Comparison of ENCODE assay signal across 8 mouse cellular contexts in the genomic region with DNA sequence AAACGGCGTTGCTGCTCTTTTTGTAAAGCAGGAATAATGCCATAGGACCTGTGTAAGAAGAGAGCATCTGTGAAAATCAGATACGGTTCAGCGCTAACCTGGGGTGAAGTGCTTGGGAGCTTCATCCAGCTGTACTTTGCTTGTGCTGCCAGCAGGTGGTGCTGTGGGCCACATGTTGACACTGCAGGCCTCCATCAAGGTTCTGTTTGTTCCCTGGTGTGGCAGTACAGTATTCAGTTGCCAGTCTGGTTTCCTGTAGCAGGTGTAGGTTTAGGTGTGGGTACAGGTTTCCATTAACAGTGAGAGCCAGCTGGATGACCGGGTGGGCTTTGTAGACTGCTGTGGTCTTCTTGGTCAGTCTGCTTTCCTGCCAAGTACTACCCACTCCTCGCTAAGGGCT. TPM values are rescaled to one million over a fixed set of nuclear protein-coding genes. Genes with fewer than 3 reads are reported as not detected.
DNase-seq lines count a peak whose midpoint lies in the region; ATAC-seq and TF ChIP-seq lines count a peak whose summit lies in the region.

No protein-coding gene starts in this region.

- peaks cover 16% of the 10 kb centered on the region for H3K79me2 ChIP-seq in MEL (ENCODE audit: control insufficient read depth, insufficient read depth, low read length, poor library complexity)

- no peak overlapping the region for H3K4me2 ChIP-seq in hindbrain, embryonic 13.5 days
- no peak overlapping the region for H3K4me2 ChIP-seq in lung, postnatal 0 days (replicated peaks; ENCODE audit: low read depth, low read length)

- peak; percentile 96 for TF ChIP-seq RAD21 in MEL (IDR thresholded peaks at IDR 0.05; ENCODE audit: low read depth, low read length)

- TF ChIP-seq POLR2A in MEL (IDR thresholded peaks at IDR 0.05; ENCODE audit: control insufficient read depth in 1 of 2, insufficient read depth in 1 of 2, low read depth in 1 of 2, low read length in 2 of 2, poor library complexity in 1 of 2), result no peak
- no peak for TF ChIP-seq POLR2A in cerebellum, adult 2 months (IDR thresholded peaks at IDR 0.05; ENCODE audit: borderline replicate concordance, insufficient read depth, low read length)

- H3K27ac ChIP-seq in MEL (ENCODE audit: control insufficient read depth, low read depth, low read length), result no peak overlapping the region
- no peak overlapping the region for H3K27ac ChIP-seq in cerebellum, adult 2 months (ENCODE audit: insufficient read depth, low read length)
- H3K27ac ChIP-seq in hindbrain, embryonic 13.5 days, result no peak overlapping the region
- no peak overlapping the region for H3K27ac ChIP-seq in lung, postnatal 0 days (ENCODE audit: low read length)

- H3K9me3 ChIP-seq in MEL (replicated peaks; ENCODE audit: insufficient read depth, low read length), result no peaks in the 10 kb centered on the region
- no peaks in the 10 kb centered on the region for H3K9me3 ChIP-seq in hindbrain, embryonic 13.5 days
- H3K9me3 ChIP-seq in lung, postnatal 0 days (ENCODE audit: low read length), result no peaks in the 10 kb centered on the region

- H3K27me3 ChIP-seq in MEL (ENCODE audit: control insufficient read depth in 1 of 2, insufficient read depth in 2 of 2, low read length in 2 of 2), result no peaks in the 10 kb centered on the region
- H3K27me3 ChIP-seq in cerebellum, adult 2 months (ENCODE audit: control insufficient read depth, insufficient read depth, low read length), result no peaks in the 10 kb centered on the region
- H3K27me3 ChIP-seq in hindbrain, embryonic 13.5 days, result no peaks in the 10 kb centered on the region
- H3K27me3 ChIP-seq in lung, postnatal 0 days (replicated peaks; ENCODE audit: insufficient read depth, low read length), result no peaks in the 10 kb centered on the region

- no peak for TF ChIP-seq EP300 in MEL (IDR thresholded peaks at IDR 0.05; ENCODE audit: low read depth in 1 of 2, low read length in 2 of 2)
- no peak for TF ChIP-seq EP300 in lung, postnatal 0 days (IDR thresholded peaks at IDR 0.05)

- peak; percentile 95 to 98 (median 96) for TF ChIP-seq CTCF in MEL (IDR thresholded peaks at IDR 0.05 in 2 of 3, conservative IDR thresholded peaks at IDR 0.05 in 1 of 3; ENCODE audit: control insufficient read depth in 1 of 3, insufficient read depth in 1 of 3, low read depth in 2 of 3, low read length in 3 of 3, poor library complexity in 1 of 3, severe bottlenecking in 1 of 3)
- TF ChIP-seq CTCF in cerebellum, adult 2 months (IDR thresholded peaks at IDR 0.05; ENCODE audit: borderline replicate concordance, insufficient read depth, low read depth, low read length), result peak; percentile 93
- TF ChIP-seq CTCF in lung, postnatal 0 days (IDR thresholded peaks at IDR 0.05), result peak; percentile 95

- H3K36me3 ChIP-seq in MEL (ENCODE audit: control insufficient read depth in 1 of 2, insufficient read depth in 2 of 2, low read length in 2 of 2), result peaks cover 0 to 28% of the 10 kb centered on the region in 2 experiments; a peak in 3 of 4 replicates
- peaks cover 19% of the 10 kb centered on the region for H3K36me3 ChIP-seq in hindbrain, embryonic 13.5 days
- H3K36me3 ChIP-seq in lung, postnatal 0 days (ENCODE audit: insufficient read depth, low read length), result no peaks in the 10 kb centered on the region

- peak; percentile 87 for DNase-seq in MEL (ENCODE audit: low read depth, low spot score)
- DNase-seq in cerebellum, adult 2 months, result peak; percentile 59 to 75
- DNase-seq in layer of hippocampus, adult 9-11 months, result peak; percentile 42
- DNase-seq in lung, postnatal 0 days (ENCODE audit: low spot score), result peak; percentile 73
- peak; percentile 83 for DNase-seq in retina, embryonic 14.5 days (ENCODE audit: low spot score)
- peak; percentile 68 to 73 for DNase-seq in thymus, postnatal 36 days

- no peak overlapping the region for H3K9ac ChIP-seq in MEL (ENCODE audit: control insufficient read depth, low read depth, low read length, poor library complexity, severe bottlenecking)
- H3K9ac ChIP-seq in hindbrain, embryonic 13.5 days, result no peak overlapping the region
- H3K9ac ChIP-seq in lung, postnatal 0 days (replicated peaks; ENCODE audit: low read depth), result no peak overlapping the region

- ATAC-seq in frontal cortex, adult (ENCODE audit: low TSS enrichment), result peak; percentile 87
- peak; percentile 66 for ATAC-seq in hindbrain, embryonic 13.5 days (ENCODE audit: low FRiP score)
- ATAC-seq in lung, postnatal 0 days, result peak; percentile 62

- H3K4me1 ChIP-seq in MEL (ENCODE audit: control insufficient read depth in 1 of 2, insufficient read depth in 2 of 2, low read length in 2 of 2), result peaks cover 7 to 17% of the 10 kb centered on the region in 2 experiments; a peak in 3 of 4 replicates
- no peaks in the 10 kb centered on the region for H3K4me1 ChIP-seq in cerebellum, adult 2 months (ENCODE audit: control insufficient read depth, insufficient read depth, low read length)
- 0 out of 2 replicates have a peak, but pooled peaks cover 4% of the 10 kb centered on the region for H3K4me1 ChIP-seq in hindbrain, embryonic 13.5 days (replicated peaks)
- H3K4me1 ChIP-seq in lung, postnatal 0 days (ENCODE audit: insufficient read depth, low read depth, low read length), result no peaks in the 10 kb centered on the region

- H3K4me3 ChIP-seq in MEL (ENCODE audit: control insufficient read depth in 1 of 2, insufficient read depth in 1 of 2, low read depth in 2 of 2, low read length in 2 of 2), result no peak overlapping the region
- no peak overlapping the region for H3K4me3 ChIP-seq in cerebellum, adult 2 months (replicated peaks; ENCODE audit: insufficient read depth, low read depth, low read length)
- H3K4me3 ChIP-seq in hindbrain, embryonic 13.5 days, result no peak overlapping the region
- no peak overlapping the region for H3K4me3 ChIP-seq in lung, postnatal 0 days (ENCODE audit: low read depth, low read length)

- 35% methylated on average over 6 of the region's 6 CpGs for WGBS in cerebellum, adult 2 months
- 45% methylated on average over 6 of the region's 6 CpGs for WGBS in hindbrain, embryonic 13.5 days
- 39% methylated on average over 6 of the region's 6 CpGs for WGBS in lung, postnatal 0 days

TF ChIP-seq in MEL, 35 proteins besides CTCF, POLR2A, EP300 and RAD21:
- TF ChIP-seq GABPA (IDR thresholded peaks at IDR 0.05; ENCODE audit: low read depth, low read length) (no peak), MXI1 (IDR thresholded peaks at IDR 0.05; ENCODE audit: low read depth, low read length) (no peak), ZC3H11A (IDR thresholded peaks at IDR 0.05; ENCODE audit: low read depth, low read length) (peak; percentile 87), TCF12 (IDR thresholded peaks at IDR 0.05; ENCODE audit: low read depth, low read length) (no peak), RCOR1 (IDR thresholded peaks at IDR 0.05; ENCODE audit: low read depth, low read length) (no peak), GATA1 (IDR thresholded peaks at IDR 0.05; ENCODE audit: low read depth, low read length) (no peak), SIN3A (IDR thresholded peaks at IDR 0.05; ENCODE audit: low read length) (no peak; the same call in 1 of the 2 replicates), MAX (IDR thresholded peaks at IDR 0.05; ENCODE audit: low read length) (0 out of 2 replicates have a peak, but pooled peaks have one; percentile 27), SMC3 (IDR thresholded peaks at IDR 0.05; ENCODE audit: low read depth, low read length) (peak; percentile 96), ZMIZ1 (IDR thresholded peaks at IDR 0.05; ENCODE audit: low read depth, low read length) (no peak), CHD2 (IDR thresholded peaks at IDR 0.05; ENCODE audit: low read length) (no peak), ZNF384 (IDR thresholded peaks at IDR 0.05; ENCODE audit: low read depth, low read length) (no peak), MYC (IDR thresholded peaks at IDR 0.05; ENCODE audit: low read depth, low read length) (peak; percentile 76; the same call in 1 of the 2 replicates)

RNA-seq across cellular contexts. Expression of a gene that starts 8.5 kb away (rescaled TPM):
- 36.6 and 36.7 TPM in 2 replicates for total RNA-seq in MEL (2012; rRNA removed)
- 10 to 100 TPM; 45.4 to 52.0 TPM for polyA plus RNA-seq in MEL (2012; ENCODE audit: insufficient read depth in 1 of 2, insufficient read length in 2 of 2, low read depth in 1 of 2, low replicate concordance in 2 of 2, missing spikeins in 1 of 2)
- 12.6 and 12.9 TPM in 2 replicates for polyA plus RNA-seq in cerebellum, adult 2 months (2012; rRNA removed)
- 25.9 and 27.1 TPM in 2 replicates for polyA plus RNA-seq in hindbrain, embryonic 13.5 days (2015; fragmentation: Nextera tagmentation; extraction: Ambion mirVana)
- polyA plus RNA-seq in lung, postnatal 0 days (2015; fragmentation: Nextera tagmentation; extraction: Ambion mirVana), result 16.1 and 17.0 TPM in 2 replicates
